Mouse (Mus musculus) layer of hippocampus, postnatal 14 days (tissue): ENCODE measurements around the gene Mfsd5. TPM values are rescaled to one million over a fixed set of nuclear protein-coding genes. Genes with fewer than 3 reads are reported as not detected.

Source experiments
- DNase-seq, 2 experiments: peaks; one replicate each; pipeline ENCODE4 v3.0.0; 2021 to 2022; ENCODE audit warnings: low spot score in 2 of 2, mixed read lengths in 1 of 2
- total RNA-seq, 2 experiments: library from RNA; stranded (reverse); gene quantifications; 2 replicates each; pipeline ENCODE4 v1.2.3; 2021

Gene Mfsd5
- total RNA-seq, 2 experiments from 2014 or later: 34.1 to 36.0 TPM

DNA sequence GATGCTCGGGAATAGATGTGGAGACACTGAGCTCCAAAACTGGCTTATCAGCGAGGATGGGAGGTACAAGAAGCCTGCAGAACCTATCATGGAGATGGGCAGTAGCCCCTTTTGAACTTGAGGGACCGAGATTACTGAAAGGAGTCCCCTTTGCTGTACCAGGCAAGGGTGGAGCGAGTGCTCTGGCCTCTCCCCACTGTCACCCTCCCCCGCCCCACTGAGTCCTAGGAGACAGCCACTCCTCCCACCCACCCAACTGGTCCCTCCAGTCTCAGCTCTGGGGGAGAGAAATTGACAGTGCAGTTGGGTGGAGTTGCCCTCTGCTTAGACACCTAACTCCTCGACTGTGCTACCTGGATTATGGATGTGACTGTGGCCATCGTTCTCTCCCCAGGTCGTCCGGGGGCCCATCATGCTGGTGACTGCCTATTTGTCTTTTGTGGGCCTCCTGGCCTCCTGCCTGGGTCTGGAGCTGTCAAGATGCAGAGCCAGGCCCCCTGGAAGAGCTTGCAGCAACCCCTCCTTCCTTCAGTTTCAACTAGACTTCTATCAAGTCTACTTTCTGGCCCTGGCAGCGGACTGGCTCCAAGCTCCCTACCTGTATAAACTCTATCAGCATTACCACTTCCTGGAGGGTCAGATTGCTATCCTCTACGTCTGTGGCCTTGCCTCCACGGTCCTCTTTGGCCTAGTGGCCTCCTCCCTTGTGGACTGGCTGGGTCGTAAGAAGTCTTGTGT is 698 bp downstream of the Mfsd5 start:
- no peak for DNase-seq

DNA sequence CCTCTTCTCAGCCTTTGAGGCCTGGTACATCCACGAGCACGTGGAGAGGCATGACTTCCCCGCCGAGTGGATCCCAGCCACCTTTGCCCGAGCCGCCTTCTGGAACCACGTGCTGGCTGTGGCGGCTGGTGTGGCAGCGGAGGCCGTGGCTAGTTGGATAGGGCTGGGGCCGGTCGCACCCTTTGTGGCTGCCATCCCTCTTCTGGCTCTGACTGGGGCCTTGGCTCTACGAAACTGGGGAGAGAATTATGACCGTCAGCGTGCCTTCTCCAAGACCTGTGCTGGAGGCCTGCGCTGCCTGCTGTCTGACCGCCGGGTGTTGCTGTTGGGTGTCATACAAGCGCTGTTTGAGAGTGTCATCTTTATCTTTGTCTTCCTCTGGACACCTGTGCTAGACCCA is 1.4 kb downstream of the Mfsd5 start:
- DNase-seq: no peak

DNA sequence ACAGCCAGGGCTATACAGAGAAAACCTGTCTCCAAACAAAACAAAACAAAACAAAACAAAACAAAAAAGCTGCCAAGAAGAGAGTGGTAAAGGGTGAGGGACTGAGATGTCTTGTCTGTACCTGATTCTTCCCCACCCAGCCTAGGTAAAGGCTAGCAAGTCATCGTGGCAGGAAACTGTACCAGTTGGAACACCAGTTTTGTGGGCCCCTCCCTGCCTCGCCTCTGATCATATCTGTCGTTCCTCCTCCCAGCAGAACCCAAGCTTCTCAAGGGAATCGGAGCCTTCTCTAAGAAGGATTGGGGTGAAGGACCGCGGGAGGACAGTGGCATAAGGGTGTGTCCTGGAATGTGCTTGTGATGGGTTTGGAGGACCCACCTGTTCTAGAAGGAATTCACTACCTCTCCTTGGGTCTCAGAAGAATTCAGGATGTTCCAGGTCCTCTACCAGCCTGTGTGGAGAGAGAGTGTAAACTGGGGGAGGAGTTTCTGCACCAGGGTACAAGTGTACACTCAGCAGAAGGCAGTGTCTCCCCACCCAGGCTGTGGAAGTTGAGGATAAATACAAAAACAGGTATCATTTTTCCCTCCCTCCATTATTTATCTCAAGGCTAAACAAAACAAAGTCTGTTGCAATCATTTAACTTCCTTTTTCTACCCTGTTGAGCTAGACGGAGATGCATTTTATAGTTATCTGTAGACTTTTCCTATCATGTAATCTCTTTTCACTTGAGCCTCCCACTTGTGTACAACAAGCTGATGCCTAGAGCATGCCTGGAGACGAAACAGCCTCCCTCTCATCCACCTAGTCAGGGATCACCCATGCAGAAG is 3.4 kb downstream of the Mfsd5 start:
- no peak for DNase-seq

DNA sequence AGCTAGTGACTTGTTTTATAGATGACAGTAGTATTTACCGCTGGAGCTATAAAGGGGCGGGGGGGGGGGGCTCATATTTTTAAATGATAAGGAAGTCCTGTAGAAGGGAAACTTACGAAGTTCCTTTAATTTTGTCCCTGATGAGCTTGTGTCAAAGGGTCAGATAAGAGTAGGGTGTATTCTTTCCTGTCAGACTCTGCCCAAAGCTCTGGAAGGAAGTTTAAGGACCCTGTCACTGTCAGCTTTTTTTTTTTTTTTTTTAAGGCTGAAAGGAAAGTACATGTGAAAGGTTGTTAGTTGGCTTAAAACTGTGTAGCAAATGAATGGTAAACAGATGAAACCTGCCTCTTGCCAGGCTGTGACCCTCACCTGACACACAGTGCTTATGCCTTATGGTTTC is 4.4 kb downstream of the Mfsd5 start:
- DNase-seq: no peak

DNA sequence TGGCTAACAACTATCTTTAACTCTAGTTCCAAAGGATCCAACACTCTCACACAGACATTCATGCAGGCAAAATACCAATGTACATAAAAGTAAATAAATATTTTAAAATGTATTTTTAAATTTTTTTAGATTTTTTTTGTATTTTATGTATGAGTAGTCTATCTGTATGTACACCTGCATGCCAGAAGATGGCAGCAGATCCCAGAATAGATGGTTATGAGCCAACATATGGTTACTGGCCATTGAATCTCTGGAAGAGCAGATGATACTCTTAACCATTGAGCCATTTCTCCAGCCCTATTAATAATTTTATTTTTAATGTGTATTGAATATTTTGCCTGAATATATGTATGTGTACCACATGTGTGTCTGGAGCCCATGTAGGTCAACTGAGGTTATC is 8.1 kb downstream of the Mfsd5 start:
- no peak for DNase-seq

DNA sequence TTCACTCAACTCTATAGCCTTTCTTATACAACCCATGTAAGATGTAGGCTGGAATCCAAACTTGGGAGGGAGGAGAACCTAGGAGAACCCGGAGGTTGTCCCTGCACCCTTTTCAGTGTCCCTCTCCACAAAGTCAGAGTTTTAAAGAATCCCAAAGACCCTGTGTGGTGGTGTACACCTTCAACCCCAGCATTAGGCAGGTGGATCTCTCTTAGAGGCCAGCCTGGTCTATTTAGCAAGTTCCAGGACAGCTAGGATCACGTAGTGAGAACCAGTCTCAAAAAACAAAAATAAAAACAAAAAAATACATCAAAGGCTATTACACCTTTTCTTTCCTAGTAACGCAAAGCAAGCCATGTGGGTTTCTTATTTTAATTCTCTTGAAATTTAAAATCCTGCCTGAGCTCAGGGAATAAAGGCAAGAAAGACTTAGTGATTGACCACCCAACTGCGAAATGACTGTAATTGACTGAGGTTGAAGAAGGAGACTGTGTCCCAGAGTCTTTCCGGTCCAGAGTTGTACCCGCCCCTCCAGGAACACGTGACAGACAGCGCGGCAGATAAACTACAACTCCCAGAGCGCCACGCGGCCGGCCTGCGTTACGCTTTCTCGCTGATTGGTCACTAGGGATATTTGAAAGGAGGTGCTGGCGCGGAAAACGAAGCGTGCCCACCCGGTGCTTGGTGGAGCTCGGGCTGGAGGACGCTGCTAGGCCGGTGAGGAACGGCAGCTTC is 16.5 kb downstream of the Mfsd5 start, which contains the start of gene Espl1:
Gene Espl1 (plus strand): TSS at position 634 of the 735 bp plus-strand sequence.
- DNase-seq: peak; percentile 88 to 94

DNA sequence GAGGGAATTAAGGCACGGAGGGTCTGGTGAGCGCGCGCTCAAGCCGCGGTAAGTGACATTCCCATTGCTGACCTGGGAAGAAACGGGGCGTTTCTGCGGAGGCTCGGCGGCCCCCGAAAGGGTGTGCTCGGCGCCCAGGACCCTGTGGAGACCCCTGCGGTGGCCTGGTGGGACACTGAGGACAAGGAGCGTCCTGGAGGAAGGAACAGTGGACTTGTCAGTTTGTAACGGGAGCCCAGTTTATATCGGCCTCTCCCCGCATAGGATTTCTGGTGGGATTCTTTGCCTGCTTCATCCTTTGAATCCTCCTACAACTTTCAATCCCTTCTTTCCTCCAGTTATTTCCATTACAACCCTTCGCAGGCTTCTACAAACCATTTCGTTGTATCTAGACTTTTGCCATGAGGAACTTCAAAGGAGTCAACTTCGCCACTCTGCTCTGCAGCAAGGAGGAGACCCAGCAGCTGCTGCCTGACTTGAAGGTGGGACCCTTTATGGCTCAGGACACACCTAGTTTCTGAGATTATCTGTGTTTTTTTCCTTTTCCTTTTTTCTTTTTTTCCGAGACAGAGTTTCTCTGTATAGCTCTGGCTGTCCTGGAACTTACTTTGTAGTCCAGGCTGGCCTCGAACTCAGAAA is 17.2 kb downstream of the Mfsd5 start:
- DNase-seq: no peak

DNA sequence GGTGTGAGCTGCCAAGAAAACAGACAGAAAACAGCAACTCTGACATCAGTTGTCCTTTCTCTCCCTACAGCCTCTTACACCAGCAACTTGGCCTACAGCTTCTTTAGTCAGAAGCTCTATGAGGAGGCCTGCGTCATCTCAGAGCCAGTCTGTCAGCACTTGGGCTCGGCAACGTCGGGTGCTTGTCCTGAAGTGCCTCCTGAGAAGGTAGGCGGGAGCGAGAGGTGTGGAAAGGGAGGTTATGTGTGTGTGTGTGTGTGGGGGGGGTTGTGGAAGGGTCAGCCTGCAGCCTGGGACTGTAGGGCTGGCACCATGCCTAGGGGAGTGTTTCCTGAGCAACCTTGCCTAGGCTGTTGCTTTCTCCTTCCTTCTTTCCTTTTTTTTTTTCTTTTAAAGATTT is 23.3 kb downstream of the Mfsd5 start:
- DNase-seq: no peak

DNA sequence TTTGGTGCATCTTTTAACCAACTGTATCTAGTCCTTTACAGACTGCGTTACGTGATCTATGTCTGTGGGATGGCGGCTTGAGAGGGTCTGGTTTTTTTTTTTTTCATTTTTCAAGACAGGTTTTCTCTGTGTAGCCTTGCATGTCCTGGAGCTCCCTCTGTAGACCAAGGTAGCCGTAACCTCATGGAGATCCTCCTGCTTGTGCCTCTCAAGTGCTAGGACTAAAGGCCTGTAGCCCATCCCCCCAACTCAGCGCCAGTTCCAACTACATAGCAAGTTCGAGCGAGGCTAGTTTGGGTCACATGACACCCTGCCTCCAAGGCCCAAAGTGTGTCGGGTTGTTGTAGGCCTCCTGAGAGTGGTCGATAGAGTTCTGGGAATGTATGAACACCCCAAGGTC is 29.5 kb downstream of the Mfsd5 start:
- DNase-seq: no peak

DNA sequence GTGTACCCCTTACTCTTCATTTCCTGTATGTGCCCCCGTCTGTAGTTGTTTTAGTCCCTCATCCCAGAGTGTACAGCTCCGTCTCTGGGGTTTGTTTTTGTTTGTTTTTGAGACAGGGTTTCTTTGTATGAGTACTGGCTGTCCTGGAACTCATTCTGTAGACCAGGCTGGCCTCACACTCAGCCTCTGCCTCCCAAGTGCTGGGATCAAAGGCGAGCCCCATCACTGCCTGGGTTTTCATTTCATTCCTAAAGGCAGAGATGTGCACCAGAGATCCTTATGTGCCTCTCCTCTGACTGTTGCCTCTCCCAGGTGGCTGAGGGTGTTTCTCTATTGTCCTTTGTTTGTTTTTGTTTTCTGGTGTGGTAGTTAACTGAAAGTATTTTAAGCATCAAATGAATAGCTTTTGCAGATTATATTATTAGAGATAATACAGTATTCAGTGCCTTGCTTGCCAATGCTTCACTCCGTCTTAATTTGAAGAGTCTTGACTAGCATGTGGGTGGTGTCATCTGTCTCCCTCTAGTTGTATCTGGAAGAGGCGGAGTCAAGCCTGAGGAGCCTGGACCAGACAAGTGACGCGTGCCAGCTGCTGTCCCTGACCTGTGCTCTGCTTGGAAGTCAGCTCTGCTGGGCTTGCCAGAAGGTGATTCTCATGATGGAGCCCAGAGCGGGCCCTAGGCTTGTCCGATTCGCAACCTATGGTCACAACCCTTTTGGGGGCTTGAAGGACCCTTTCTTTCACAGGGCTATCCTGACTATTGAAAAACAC is 31.0 kb downstream of the Mfsd5 start:
- DNase-seq: no peak

DNA sequence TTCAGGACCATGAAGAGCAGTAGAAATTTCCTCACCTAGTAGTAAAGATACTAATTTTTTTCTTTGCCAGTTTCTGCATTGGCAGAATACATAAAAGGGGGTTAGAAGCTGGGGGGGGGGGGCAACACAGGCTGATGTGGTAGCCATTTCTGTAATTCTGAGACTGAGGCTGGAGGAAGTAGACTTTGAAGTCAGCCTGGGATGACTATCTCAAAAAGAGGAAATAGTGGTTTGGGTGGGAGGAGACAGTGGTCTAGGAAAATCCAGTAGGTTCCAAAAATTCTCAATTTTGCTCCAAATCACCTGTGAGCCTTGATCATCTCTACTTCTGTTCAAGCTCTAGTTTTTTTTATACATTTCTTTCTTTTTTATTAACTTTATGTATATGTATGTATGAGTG is 32.2 kb downstream of the Mfsd5 start:
- DNase-seq: no peak

DNA sequence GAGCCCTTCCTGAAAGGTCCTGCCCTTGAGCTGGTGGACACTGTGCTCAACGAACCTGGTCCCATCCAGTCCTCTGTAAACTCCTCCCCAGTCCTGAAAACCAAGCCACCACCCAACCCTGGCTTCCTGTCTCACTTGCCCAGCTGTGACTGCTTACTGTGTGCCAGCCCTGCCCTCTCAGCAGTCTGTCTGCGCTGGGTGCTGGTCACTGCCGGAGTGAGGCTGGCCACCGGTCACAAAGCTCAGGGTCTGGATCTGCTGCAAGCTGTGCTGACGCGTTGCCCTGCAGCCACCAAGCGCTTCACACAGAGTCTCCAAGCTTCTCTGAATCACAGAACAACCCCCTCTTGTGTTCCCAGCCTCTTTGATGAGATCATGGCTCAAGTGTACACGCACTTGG is 36.0 kb downstream of the Mfsd5 start:
- peak in 1 of 2 experiments; percentile 40 for DNase-seq

DNA sequence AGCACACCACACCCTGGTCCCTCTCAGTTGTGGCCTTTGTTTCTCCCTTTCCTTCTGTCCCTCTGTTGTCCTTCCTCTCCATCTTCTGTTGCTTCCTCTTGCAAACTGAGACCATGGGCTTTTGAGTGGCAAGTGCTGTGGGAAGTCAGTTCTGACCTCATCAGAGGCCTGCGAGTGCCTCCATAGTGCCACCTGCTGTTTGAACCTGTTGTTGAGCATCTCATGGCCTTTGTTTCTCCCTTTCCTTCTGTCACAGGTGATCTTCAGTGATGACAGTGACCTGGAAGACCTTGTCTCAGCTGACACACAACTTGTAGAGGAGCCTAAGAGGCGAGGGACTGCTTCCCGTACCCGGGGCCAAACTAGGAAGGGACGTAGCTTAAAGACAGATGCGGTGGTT is 37.0 kb downstream of the Mfsd5 start:
- DNase-seq: peak; percentile 46 to 62

DNA sequence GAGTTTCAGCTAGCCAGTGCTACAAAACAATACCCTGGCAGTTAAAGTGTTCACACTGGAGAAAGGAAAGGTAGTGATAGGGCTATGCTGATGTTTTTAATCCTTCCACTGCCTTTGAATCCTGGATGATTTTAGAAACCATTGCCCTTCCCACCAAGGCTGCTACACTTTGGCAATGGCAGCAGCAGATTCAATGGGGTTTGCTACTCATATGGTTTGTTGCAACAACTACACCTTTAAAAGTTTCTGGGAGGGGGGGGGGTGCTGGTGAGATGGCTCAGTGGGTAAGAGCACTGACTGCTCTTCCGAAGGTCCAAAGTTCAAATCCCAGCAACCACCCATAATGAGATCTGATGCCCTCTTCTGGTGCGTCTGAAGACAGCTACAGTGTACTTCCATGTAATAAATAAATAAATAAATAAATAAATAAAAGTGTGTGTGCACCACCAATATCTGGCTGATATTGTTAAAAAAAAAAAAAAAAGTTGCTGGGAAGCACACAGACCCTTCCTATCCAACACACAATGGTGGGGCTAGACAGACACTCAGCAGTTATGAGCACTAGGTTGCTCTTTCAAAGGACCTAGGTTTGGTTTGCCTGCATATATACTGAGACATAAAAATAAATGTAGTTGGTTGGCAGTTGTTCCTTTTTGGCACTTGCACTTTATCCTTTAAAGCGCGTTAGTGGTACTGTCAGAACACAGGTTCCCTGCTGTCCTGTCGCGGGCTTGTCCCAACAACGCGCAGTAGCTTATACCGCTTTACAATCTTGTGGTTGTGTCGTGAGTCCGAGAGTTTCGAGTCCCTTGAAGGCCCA is 45.6 kb downstream of the Mfsd5 start:
- DNase-seq: no peak

DNA sequence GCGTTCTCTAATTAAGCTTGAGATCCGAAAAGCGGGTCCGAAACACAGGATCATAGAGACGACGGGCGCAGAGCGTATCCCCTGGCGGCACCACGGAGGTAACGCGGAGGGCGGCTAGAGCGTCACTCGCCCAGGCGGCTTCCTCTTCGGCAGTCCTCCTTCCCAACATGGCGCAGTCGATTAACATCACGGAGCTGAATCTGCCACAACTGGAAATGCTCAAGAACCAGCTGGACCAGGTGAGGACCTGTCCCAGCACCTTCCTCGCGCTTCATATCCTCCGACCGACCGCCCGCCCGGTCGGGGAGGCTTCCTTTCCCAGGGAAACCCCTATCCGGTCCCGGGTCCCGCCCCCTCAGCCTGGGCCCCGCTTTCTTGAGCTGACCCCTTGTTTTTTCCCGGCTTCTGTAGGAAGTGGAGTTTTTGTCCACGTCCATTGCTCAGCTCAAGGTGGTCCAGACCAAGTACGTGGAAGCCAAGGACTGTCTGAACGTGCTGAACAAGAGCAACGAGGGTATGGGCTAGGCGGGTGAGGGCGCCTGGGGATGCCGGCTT is 46.8 kb downstream of the Mfsd5 start, which contains the start of gene Pfdn5:
Gene Pfdn5 (plus strand): TSS at position 95 of the 555 bp plus-strand sequence.
- DNase-seq: peak; percentile 84 to 88

DNA sequence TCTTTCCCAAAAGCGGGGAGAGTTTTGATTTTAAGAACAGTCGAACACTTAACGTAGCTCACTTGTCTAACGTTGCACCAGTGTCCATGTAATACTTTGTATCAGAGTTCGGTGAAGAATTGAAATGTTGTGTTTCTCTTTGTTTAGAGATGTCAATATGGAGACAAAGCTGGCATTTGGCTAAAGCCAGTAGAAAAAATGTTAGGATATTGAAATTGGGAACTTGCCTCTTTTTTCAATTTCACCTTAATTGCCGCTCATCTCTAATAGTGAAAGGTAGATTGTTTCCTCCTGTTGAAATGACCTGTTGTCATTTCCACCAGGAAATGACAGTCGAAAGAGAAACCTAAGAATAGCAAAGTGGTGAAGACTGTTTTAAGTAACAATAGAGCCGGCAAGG is 47.6 kb downstream of the Mfsd5 start:
- no peak for DNase-seq
